Mouse (Mus musculus) embryonic facial prominence, embryonic 15.5 days (tissue): ENCODE results near the gene Casz1. TPM values are rescaled to one million over a fixed set of nuclear protein-coding genes. Genes with fewer than 3 reads are reported as not detected.

Experiments used
- polyA plus RNA-seq: library from polyadenylated mRNA; unstranded; fragments of >200 nt; fragmentation: Nextera tagmentation; extraction: Ambion mirVana; gene quantifications from 2 replicates; pipeline ENCODE4 v1.2.1, GENCODE M21; 2015

Casz1 gene
- polyA plus RNA-seq, 1 experiment from 2014 or later: 11.2 TPM

Other genes with a start within 250 kb of the Casz1 start
- gene Exosc10, start 246.0 kb upstream of the Casz1 start, polyA plus RNA-seq: 82.7 and 87.6 TPM in 2 replicates
- 242 and 249 TPM in 2 replicates for gene Srm, start 212.9 kb upstream of the Casz1 start, polyA plus RNA-seq
- 0.39 and 0.40 TPM in 2 replicates for gene Masp2, start 201.9 kb upstream of the Casz1 start, polyA plus RNA-seq
- gene Tardbp, start 177.4 kb upstream of the Casz1 start, polyA plus RNA-seq: 282 and 285 TPM in 2 replicates
- not detected in 2 replicates for gene Gm572, start 161.1 kb upstream of the Casz1 start, polyA plus RNA-seq